Mouse (Mus musculus) adrenal gland, postnatal 10 days (tissue): ENCODE results near the gene Frem1. TPM values are rescaled to one million over a fixed set of nuclear protein-coding genes. Genes with fewer than 3 reads are reported as not detected.

Source experiments
- DNase-seq: peaks from one replicate; pipeline ENCODE4 v3.0.0; 2021; ENCODE audit warnings: mixed read lengths
- total RNA-seq, 2 experiments: library from RNA; stranded (reverse); gene quantifications; 2 replicates each; pipeline ENCODE4 v1.2.3; 2021

The Frem1 gene
- total RNA-seq, 2 experiments from 2014 or later: 4.2 to 6.0 TPM

DNA sequence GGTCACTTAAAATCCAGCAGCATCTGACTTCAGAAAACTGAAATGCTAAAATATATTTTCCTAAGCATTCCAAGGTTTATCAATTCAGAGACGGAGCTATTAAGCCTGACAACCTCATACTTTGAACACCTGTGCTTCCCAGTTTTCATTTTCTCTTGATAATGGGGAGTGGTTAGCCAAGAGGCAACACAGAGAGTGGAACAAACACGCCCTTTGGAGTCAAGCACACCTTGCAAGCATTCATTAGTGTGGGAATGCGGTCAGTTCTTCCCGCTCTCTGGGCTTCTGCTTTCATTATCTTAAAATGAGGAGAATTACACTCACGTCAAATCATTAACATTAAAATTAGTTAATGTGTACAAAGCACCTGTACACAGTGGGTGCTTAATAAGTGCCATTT lies 122.1 kb downstream of the Frem1 start:
- DNase-seq: no peak

DNA sequence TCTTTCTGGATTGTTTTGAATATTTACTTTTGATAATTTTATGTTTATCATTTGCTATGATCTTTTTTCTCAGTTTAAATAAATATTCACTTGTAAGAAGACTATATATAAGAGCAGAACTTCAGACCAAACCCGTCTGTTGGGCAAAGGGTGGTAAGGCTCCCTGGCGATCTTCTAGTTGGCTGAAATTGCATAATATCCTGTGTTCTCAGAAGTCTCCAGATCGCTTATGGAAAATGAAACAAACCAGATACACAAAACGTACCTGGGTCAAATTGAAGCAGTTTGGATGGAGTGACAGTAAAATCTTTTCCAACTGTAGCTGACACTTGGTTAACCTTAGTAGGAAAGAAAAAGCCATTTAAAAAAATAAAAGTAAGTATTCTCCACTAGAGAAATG lies 130.2 kb downstream of the Frem1 start:
- no peak for DNase-seq

DNA sequence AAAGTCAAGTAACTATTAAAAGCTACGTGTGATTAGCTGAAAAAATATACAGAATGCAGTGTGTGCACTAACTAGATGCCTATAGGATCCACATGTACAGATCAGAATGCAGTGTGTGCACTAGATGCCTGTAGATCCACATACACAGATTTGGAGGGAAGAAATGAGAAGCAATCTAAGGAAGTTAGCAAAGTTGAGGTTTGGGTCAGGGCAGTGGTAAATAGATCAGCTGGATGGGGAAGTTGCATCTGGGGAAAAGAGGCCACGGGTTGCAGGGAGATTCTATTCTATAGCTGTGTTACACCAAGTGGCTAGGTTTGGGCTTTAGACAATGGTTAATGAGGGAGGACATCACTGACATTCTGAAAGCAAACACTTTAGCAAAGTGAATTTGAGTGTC lies 133.5 kb downstream of the Frem1 start:
- DNase-seq: no peak

DNA sequence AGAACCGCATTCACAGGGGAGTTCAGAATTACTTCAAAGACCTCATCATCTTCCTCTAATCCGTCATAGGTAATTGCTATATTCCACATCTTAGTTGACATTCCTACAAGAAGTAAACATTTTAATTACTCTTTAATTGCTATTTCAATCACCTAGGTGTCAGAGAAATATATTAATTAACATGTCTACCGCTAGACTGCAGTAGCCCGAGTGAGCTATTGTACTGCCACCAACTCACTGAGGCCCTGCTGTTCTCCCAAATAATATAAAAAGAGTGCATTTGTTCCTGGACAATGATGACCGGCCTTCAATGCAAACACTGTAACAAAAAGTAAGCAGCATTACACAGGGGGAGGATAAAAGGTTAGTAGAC lies 135.5 kb downstream of the Frem1 start:
- DNase-seq: no peak

DNA sequence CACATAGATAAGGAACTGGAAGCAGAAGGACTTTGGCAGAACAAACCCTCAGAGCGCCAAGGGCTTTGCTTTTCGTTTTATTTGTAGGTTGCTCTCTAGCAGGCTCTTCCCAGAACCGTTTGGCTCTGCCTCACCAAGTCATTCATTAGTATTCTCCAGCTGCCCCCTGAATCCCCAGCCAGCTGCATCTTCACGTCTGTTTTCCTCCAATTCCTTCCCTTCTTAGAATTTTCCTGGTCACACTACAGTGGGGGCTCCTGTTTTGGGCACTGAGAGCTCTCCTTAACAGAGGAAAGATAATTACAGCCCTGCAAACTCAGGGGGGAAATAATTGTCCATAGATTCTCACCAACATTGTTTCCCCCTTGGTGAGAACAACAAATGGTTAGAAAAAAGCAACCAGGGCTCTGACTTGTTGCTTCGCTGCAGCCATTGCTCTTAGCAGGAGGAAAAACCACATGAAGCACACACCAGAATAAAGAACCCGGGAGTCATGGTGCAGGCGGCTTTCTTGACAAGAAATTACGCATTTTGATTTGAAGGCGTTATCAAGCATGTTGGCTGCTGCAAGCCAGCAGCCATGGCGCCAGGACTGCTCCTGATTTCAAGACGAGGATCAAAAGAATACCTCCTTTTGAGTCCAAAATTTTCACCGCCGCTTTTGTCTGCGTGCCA lies 136.0 kb downstream of the Frem1 start:
- peak; percentile 11 for DNase-seq

DNA sequence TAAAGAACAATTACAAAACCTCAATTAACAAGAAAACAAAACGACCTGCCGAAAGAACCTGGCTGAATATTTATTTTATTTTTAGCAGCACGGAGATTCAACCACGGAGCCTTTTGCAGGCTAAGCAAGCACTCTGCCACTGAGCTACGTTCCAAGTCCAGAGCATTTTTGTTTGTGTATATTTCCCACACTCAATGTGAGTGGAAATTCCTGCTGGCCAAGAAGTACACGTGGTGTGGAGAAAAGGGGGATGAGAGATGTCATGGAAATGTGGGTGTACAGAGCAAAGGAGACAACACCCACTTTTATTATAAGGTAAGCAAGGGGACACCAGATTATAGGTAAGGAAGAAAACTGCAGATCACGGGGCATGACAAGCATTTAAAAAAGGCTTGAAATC lies 136.6 kb downstream of the Frem1 start:
- DNase-seq: no peak

DNA sequence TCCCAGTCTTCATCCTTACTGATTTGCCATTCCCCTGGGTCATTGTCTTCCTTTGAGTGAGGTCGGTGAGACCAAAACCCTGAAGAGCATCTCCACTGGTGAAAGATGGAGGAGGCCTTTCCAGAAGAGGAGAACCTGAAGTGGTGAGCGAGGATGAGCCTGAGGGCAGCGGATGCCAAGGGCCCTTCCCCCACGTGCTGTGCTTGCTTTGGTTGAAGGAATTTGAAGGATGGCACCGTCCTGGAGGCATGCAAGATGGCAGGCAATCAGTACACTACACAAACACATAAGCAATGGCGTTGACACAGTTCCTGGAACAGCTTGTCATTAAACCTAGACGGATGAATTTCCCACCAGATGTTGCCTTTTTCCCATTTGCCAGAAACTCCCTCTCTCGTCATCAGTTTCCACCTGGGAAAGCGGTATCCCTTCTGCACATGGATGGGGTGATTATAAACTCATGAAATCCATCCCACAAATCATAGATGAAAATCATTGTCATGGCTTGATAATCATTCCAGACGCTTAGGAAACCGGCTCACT lies 137.5 kb downstream of the Frem1 start:
- no peak for DNase-seq

DNA sequence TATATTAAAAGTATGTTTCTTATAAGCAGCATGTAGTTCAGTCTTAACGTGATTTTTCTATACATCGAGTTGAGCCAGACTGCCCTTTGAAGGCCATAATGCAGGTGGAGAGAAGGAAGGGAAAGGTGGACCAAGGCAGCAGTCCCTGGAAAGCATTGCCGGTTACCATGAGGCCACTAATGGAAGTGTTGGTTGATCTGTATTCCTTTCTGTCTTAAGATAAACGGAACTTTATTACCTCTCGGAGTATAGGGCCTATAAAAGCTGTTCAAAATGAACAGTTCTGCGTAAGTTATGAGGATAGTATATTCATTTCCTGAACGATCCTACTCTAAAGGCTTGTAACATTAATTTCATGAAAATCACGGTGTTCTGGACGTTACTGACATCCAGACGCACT lies 156.9 kb downstream of the Frem1 start:
- no peak for DNase-seq

DNA sequence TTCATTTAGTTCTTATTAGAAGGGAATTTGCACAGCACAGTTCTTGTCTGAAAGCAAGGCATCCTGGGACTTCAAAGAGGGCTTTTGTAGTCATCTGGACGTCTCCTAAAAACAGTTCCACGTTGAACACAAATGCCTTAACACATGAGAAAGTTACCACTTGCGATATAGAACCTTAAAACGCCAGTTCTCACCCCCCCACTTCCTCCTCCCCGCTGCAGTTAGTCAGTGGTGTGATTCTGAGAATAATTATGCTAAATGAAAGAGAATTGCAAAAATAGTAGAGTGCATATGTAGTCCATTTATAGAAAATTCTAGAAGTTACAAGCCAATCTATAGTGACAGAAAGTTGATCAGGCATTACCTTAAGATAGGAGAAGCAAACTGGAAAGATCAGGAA lies 159.9 kb downstream of the Frem1 start:
- DNase-seq: no peak

DNA sequence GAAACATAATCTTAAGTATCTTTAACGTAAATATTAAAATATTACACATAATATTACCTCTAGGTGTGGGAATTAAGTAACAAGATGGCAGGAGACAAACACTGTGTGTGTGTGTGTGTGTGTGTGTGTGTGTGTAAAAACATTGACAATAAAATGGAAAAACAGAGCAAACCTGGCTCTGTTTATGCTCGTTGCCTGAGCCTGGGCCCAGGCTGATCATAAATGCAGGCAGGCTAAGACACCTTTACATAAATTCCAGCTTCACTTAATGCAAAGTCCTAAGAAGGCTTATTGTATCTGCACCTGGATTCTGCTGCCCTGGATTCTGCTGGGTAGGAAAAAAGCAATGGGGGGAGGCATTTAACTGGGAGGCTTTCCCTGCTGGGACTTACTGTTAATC lies 160.6 kb downstream of the Frem1 start:
- DNase-seq: no peak

DNA sequence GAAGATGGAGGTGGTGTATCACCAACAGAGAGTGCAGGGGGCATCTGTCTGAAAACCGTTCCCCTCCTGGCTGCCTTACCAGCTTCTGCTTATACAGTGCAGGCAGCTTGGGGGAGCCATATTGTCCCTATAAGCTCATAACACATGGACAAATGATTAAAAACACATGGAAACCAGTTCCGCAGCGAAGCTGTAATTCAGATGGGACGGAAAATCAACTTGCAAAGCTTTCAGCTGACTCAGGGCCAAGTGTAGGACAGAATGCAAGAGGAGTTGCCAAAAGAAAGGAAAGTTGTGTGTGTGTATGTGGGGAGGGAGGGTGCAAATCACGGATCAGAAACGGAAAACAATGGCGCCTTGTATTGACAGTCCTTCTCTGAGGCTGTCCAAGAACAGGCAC lies 161.1 kb downstream of the Frem1 start:
- no peak for DNase-seq

DNA sequence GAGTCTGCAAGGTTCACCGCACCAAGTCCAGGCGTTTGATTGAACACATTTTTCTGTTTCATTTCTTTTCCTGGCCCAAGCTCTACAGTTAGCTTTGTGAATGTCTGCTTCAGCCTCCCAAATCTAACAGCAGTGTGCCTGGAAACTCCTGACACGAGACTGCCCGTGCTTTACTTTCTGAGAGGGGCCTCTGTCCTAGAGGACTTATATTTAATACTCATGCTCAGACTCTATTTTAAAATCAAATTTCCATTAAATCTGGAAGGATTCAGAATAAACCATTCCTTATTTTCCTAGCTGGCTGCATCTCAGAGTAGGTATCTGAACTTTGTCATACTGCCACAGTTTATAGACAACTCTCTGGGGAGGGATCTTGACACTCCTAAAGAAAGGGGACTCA lies 161.6 kb downstream of the Frem1 start:
- DNase-seq: no peak

DNA sequence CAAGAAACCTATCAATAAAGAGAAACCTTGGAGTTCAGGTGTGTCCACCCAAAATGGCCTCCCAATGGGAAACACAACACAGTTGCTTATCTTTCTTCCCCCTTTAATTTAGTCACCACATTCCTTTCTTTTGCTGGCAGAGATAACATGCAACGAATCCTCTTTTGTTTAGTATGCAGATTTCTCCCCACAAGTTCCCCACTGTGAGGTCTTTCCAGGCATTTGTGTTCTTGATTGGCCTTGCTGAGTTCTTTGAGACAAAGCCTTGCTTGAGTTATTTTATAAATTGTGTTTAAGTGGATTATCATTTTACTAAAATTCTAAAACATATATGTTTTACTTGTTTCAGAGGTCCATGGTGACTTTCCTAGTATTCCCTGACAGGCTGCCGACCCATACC lies 166.0 kb downstream of the Frem1 start:
- DNase-seq: no peak

DNA sequence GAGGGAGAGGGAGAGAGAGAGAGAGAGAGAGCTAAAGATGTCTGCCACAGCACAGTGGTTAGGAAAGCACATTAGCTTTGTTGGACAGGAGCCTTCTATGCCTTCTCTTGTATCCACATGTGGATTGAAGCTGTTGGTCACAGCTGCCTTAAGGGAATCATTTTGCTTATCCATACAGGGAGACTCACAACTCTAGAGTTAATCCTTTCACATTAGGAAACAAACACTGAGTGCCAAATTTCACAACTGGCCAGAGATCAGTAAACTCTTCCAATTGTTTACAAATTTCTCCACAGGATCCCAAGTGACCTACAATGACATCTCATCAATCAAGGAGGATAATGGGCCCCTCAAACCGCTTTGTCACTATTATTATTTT lies 166.6 kb downstream of the Frem1 start:
- no peak for DNase-seq

DNA sequence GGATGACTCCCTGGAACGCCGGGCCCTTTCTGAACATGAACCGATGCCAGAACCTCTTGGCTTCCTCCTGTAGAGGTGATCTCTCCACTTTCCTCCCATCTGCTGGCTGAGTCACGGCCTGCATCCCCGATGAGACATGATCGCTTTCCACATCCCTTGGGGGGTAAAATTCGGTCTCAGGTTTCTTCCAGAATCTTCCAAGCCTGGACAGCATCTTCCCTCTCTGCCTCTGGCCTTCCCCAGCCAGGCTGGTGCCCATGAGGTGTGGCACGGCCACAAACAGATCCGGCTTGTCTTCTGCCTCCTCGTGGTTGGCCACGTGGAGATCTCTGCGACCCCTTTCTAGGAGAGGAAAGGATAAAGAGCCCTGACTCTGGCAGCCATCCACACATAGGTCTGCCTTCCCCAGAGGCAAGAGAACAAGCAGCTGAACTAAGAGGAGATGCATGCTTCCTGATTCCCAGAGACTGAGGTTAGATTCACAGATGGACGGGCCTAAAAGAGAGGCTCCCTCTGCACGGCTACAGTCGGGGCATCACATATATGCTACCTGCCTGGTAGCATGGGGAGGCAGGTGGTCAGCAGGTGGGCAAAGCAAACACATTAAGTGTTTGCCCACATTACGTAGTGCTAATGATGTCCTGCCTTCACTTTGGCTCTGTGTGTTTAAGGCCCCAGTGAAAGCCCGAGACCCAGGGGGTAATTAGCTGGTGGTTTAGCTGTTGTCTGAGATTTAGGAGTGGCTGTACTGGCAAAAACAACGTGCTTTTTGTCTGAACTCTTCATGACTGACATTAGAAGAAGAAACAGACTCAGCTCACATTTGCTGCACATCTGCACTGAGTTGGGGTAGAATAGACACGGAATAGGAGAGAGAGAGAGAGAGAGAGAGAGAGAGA lies 167.3 kb downstream of the Frem1 start, which contains the start of gene Cer1:
Gene Cer1, minus strand, starts transcription at position 513 of the 899 bp plus-strand sequence.
- no peak for DNase-seq

DNA sequence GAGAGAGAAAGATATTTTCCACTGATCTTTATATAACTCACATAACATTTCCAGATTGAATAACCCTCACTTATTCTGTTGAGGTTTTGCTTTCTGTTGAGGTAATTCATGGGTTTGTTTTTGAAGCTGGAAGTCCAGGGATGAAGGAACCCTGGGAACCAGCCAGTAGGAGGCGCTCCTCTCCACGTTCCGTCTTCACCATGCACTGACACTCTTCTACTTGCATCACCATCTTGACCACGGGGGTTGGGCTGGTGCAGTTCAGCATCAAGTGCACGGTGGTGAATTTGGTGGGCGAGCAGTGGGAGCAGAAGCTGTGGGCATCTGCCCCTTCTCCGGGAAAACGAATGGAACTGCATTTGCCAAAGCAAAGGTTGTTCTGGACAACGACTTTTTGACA lies 169.6 kb downstream of the Frem1 start:
- no peak for DNase-seq

DNA sequence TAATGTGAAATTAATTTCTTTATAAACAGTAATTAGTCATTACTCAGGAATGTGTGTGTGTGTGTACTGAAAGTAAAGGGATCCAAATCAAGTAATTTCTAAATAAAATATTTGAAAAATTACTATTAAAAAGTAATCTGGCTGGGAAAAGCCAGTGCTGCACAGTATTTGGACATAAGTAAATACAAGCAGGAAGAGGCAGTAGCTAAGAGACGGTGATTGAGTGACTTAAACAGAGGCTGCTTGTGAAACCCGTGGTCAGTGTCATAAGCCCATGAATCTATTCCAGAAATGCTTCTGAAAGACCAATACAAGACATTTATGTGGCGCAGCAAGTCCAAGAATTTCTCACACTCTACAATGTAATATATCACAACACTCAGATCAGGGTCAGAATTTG lies 170.8 kb downstream of the Frem1 start:
- no peak for DNase-seq

DNA sequence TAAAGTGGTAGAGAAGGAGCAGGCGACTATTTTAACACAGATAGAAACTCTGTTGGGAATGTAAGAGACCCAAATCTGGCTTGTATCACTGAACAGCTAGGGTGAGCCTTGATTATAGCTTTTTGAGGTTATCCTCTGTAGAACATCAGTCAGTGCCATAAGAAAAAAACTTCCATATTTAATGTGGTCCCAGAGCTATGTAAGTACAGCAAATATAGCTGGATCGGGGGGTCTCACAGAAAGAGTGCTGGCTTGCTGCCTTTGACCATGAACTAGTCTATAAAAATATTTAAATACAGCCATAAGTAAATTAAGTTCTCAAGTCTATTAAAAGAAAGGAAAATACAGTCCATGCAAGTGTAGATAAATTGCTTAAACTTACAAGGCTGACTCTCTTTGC lies 171.9 kb downstream of the Frem1 start:
- no peak for DNase-seq

DNA sequence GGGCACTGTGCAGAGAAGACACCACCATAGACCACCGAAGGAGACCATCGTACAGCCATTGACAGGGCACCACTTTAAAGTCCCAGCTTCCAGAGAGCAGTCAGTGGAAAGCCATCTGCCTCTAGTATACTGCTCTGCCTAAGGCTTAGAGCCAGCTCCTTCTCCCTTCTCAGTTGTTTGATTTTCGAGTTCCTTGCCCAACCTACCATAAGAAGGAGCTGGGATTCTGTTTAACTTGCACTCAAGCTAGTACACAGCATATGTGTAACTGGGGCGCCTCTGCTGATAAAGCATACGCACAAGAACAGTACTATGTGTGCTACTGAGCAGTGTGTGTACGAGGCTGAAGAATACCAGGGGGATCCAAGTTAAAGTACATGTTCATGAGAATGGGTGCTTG lies 173.0 kb downstream of the Frem1 start:
- no peak for DNase-seq

DNA sequence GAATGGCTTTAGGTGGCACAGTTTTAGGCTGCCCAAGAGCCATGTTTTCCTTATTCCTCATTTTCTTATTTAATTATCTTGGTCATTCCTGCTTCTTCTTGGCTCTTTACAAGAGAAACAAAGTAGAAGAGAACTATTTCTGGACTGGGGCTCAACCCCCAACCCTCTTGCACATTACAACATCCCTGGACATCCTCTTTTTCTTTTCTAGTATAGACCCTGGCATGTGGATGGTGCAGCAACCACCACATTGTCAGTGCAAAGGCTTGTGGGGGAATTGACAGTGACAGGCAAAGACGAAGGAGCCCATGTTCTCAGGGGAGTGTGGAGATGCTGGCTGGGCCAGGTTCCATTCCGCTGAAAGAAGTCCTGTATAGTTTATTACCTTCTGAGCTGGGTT lies 175.5 kb downstream of the Frem1 start:
- no peak for DNase-seq

DNA sequence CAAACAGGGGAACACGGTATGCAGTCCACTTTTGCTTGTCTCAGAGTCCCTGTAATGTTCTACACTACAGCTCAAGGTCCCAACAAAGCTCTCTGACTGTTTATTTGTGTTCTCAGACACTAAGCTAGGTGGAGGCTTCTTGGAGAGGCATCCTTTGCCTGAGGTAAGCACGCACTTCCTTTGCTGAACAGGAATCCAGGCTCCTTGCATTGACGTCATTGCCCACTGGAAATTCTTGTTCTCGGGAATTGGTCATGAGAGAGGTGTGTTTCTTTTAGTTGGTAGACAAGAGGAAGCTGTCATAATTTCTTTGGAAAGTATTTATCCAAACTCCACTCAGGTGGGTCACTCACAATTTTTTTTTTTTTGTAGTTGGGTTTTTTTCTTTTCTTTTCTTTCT lies 176.6 kb downstream of the Frem1 start:
- DNase-seq: no peak

DNA sequence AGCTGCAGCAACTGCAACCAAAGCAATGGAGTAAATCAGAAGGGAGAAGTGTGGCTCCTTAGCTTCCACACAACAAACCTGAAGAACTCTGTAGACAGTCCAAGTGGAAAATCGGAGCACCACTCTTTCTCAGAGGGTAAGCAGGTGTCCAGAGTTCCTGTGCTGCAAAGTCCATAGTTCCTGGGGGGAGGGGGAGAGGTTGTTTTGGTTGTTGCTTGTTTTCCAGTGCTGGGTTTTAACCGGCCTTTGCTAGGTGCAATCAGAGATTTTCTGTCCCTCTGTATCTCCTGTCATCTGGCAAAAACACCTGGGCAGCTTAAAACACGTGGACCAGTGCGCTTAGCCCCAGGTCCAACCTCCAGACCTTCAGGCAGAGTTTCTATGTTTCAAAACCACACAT lies 177.3 kb downstream of the Frem1 start:
- no peak for DNase-seq

DNA sequence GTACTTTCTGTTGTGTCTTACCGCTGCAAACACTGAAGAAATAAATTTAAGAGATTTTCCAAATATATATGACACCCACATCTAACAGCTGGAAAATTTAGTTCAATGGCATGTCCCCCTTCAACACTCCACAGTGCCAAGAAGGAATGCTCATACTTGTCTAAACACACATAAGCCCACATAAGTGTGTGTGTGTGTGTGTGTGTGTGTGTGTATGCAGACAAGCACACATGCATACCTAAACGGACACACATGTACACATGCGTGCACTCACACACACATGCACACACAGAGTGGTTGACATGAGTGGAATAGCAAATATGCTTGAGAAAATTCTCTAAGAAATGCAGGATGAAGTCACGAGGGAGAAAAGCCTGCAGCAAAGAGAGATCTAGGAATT lies 179.6 kb downstream of the Frem1 start:
- no peak for DNase-seq

DNA sequence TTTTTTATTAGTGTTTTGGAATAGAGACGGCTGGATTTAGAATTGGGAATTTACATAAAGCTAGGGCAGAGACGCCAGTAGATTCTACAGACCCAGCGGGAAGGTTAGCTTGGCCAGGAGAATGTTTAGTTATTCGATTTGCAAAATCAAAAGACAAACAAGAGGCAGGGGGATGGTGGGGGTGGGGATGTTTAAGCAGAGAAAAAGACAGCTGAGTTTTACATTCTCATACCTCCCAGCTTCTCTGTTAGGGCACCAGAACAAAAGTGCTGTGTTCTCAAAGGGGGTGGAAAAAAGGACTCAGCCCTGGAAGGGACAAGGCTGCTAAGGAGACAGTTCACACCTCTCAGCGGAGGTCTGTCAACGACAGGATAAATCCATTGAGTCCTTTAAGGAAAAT lies 180.0 kb downstream of the Frem1 start:
- DNase-seq: no peak
